Comparison of ENCODE assay signal across 7 mouse cellular contexts in genomic region chr2:20525879-20526593, GRCm38 (mm10).
A peak's percentile ranks its signal among the peaks of the same experiment; 100 is the strongest.
DNase-seq lines count a peak whose midpoint lies in the region; ATAC-seq and TF ChIP-seq lines count a peak whose summit lies in the region.

No protein-coding gene starts in this region.

- no peaks in the 10 kb centered on the region for H3K9me3 ChIP-seq in midbrain, embryonic 11.5 days (ENCODE audit: control insufficient read depth, low read length)
- H3K9me3 ChIP-seq in midbrain, embryonic 14.5 days (ENCODE audit: control insufficient read depth, low read length), result no peaks in the 10 kb centered on the region
- H3K9me3 ChIP-seq in embryonic facial prominence, embryonic 13.5 days, result no peaks in the 10 kb centered on the region
- no peaks in the 10 kb centered on the region for H3K9me3 ChIP-seq in kidney, postnatal 0 days (replicated peaks; ENCODE audit: low read length)
- H3K9me3 ChIP-seq in stomach, postnatal 0 days (ENCODE audit: control insufficient read depth, low read length), result no peaks in the 10 kb centered on the region

- no peaks in the 10 kb centered on the region for H3K36me3 ChIP-seq in midbrain, embryonic 11.5 days (ENCODE audit: control insufficient read depth, insufficient read depth, low read length)
- H3K36me3 ChIP-seq in midbrain, embryonic 14.5 days (ENCODE audit: control insufficient read depth, insufficient read depth, low read length), result no peaks in the 10 kb centered on the region
- H3K36me3 ChIP-seq in embryonic facial prominence, embryonic 13.5 days, result peaks cover 13% of the 10 kb centered on the region
- H3K36me3 ChIP-seq in kidney, postnatal 0 days (ENCODE audit: insufficient read depth, low read length), result peaks cover 13% of the 10 kb centered on the region
- peaks cover 7% of the 10 kb centered on the region; the same call in 1 of the 2 replicates for H3K36me3 ChIP-seq in stomach, postnatal 0 days (ENCODE audit: control insufficient read depth, insufficient read depth, low read length)

- no peaks in the 10 kb centered on the region; the same call in 1 of the 2 replicates for H3K4me1 ChIP-seq in midbrain, embryonic 11.5 days (ENCODE audit: control insufficient read depth, insufficient read depth, low read length)
- no peaks in the 10 kb centered on the region for H3K4me1 ChIP-seq in midbrain, embryonic 14.5 days (ENCODE audit: control insufficient read depth, insufficient read depth, low read length)
- H3K4me1 ChIP-seq in embryonic facial prominence, embryonic 13.5 days, result peaks cover 15% of the 10 kb centered on the region
- H3K4me1 ChIP-seq in kidney, postnatal 0 days (replicated peaks; ENCODE audit: insufficient read depth, low read length), result peaks cover 12% of the 10 kb centered on the region; the same call in 1 of the 2 replicates
- H3K4me1 ChIP-seq in stomach, postnatal 0 days (replicated peaks; ENCODE audit: control insufficient read depth, insufficient read depth), result 0 out of 2 replicates have a peak, but pooled peaks cover 4% of the 10 kb centered on the region

- TF ChIP-seq CTCF in kidney, postnatal 0 days (IDR thresholded peaks at IDR 0.05; ENCODE audit: low read depth), result peak; percentile 48
- TF ChIP-seq CTCF in stomach, postnatal 0 days (IDR thresholded peaks at IDR 0.05; ENCODE audit: low read depth), result peak; percentile 62; the same call in 1 of the 2 replicates

- DNase-seq in midbrain, embryonic 11.5 days (ENCODE audit: low spot score, missing footprints), result peak; percentile 85
- DNase-seq in midbrain, embryonic 14.5 days, result no peak
- DNase-seq in kidney, postnatal 0 days (ENCODE audit: low spot score), result peak; percentile 53
- DNase-seq in stomach, postnatal 0 days (ENCODE audit: low spot score), result peak; percentile 57
- DNase-seq in thymus, postnatal 10 days (ENCODE audit: low spot score in 2 of 2), result no peak
- DNase-seq in adipocyte (ENCODE audit: low spot score), result no peak

- H3K27ac ChIP-seq in midbrain, embryonic 11.5 days (ENCODE audit: low read depth, low read length), result no peak overlapping the region
- no peak overlapping the region for H3K27ac ChIP-seq in midbrain, embryonic 14.5 days (replicated peaks; ENCODE audit: low read depth, low read length)
- peak overlapping the region; percentile 48 for H3K27ac ChIP-seq in embryonic facial prominence, embryonic 13.5 days
- peak overlapping the region; percentile 59; the same call in 1 of the 2 replicates for H3K27ac ChIP-seq in kidney, postnatal 0 days
- H3K27ac ChIP-seq in stomach, postnatal 0 days (replicated peaks), result peak overlapping the region; percentile 73

- peak; percentile 55; the same call in 1 of the 2 replicates for ATAC-seq in midbrain, embryonic 11.5 days (ENCODE audit: low FRiP score)
- ATAC-seq in midbrain, embryonic 14.5 days (ENCODE audit: low FRiP score, low TSS enrichment), result no peak
- no peak for ATAC-seq in embryonic facial prominence, embryonic 13.5 days (ENCODE audit: insufficient number of reproducible peaks, insufficient read depth, low FRiP score, low TSS enrichment, low read depth)
- ATAC-seq in kidney, postnatal 0 days (replicated peaks; ENCODE audit: low FRiP score, low read depth), result 0 out of 2 replicates have a peak, but pooled peaks have one; percentile 49
- ATAC-seq in stomach, postnatal 0 days (ENCODE audit: low FRiP score, low TSS enrichment), result peak; percentile 95

- no peak overlapping the region for H3K4me2 ChIP-seq in midbrain, embryonic 11.5 days
- H3K4me2 ChIP-seq in midbrain, embryonic 14.5 days (ENCODE audit: low read length), result no peak overlapping the region
- no peak overlapping the region for H3K4me2 ChIP-seq in embryonic facial prominence, embryonic 13.5 days
- H3K4me2 ChIP-seq in kidney, postnatal 0 days (ENCODE audit: low read length), result no peak overlapping the region
- H3K4me2 ChIP-seq in stomach, postnatal 0 days (replicated peaks; ENCODE audit: low read depth), result no peak overlapping the region

- 20% methylated on average over 4 of the region's 4 CpGs for WGBS in midbrain, embryonic 11.5 days
- WGBS in midbrain, embryonic 14.5 days, result 20% methylated on average over 4 of the region's 4 CpGs
- WGBS in embryonic facial prominence, embryonic 13.5 days, result 21% methylated on average over 4 of the region's 4 CpGs
- WGBS in kidney, postnatal 0 days, result 19% methylated on average over 4 of the region's 4 CpGs
- WGBS in stomach, postnatal 0 days, result 19% methylated on average over 4 of the region's 4 CpGs

- no peak overlapping the region for H3K4me3 ChIP-seq in midbrain, embryonic 11.5 days (ENCODE audit: low read depth, low read length)
- no peak overlapping the region for H3K4me3 ChIP-seq in midbrain, embryonic 14.5 days (replicated peaks; ENCODE audit: low read depth, low read length)
- no peak overlapping the region for H3K4me3 ChIP-seq in embryonic facial prominence, embryonic 13.5 days
- H3K4me3 ChIP-seq in kidney, postnatal 0 days (replicated peaks; ENCODE audit: low read depth, low read length), result no peak overlapping the region
- no peak overlapping the region for H3K4me3 ChIP-seq in stomach, postnatal 0 days (ENCODE audit: low read depth, low read length)

- no peaks in the 10 kb centered on the region for H3K27me3 ChIP-seq in midbrain, embryonic 11.5 days (ENCODE audit: control insufficient read depth, insufficient read depth, low read length)
- peaks cover 3% of the 10 kb centered on the region; the same call in 1 of the 2 replicates for H3K27me3 ChIP-seq in midbrain, embryonic 14.5 days (ENCODE audit: control insufficient read depth, insufficient read depth, low read length)
- no peaks in the 10 kb centered on the region for H3K27me3 ChIP-seq in embryonic facial prominence, embryonic 13.5 days
- H3K27me3 ChIP-seq in kidney, postnatal 0 days (ENCODE audit: insufficient read depth, low read length), result no peaks in the 10 kb centered on the region
- no peaks in the 10 kb centered on the region for H3K27me3 ChIP-seq in stomach, postnatal 0 days (ENCODE audit: control insufficient read depth, insufficient read depth, low read length)

- no peak for TF ChIP-seq EP300 in stomach, postnatal 0 days (optimal IDR thresholded peaks at IDR 0.05)

- H3K9ac ChIP-seq in midbrain, embryonic 11.5 days (ENCODE audit: low read length), result no peak overlapping the region
- H3K9ac ChIP-seq in midbrain, embryonic 14.5 days (replicated peaks; ENCODE audit: low read length), result no peak overlapping the region
- H3K9ac ChIP-seq in embryonic facial prominence, embryonic 13.5 days, result no peak overlapping the region
- no peak overlapping the region for H3K9ac ChIP-seq in kidney, postnatal 0 days (ENCODE audit: low read depth, low read length)
- no peak overlapping the region for H3K9ac ChIP-seq in stomach, postnatal 0 days (ENCODE audit: low read length)

Comparison
In these comparisons a context has a peak if more than half of its experiments do, and no peak if none do; other contexts are left out.
1. ATAC-seq: peak in midbrain, embryonic 11.5 days (single experiment), kidney, postnatal 0 days (single experiment) and stomach, postnatal 0 days (single experiment); none in midbrain, embryonic 14.5 days (single experiment) and embryonic facial prominence, embryonic 13.5 days (single experiment).
2. DNase-seq: peak in midbrain, embryonic 11.5 days (single experiment), kidney, postnatal 0 days (single experiment) and stomach, postnatal 0 days (single experiment); none in midbrain, embryonic 14.5 days (single experiment), thymus, postnatal 10 days (0 of 2) and adipocyte (single experiment).
3. H3K27ac ChIP-seq: peak in embryonic facial prominence, embryonic 13.5 days (single experiment), kidney, postnatal 0 days (single experiment) and stomach, postnatal 0 days (single experiment); none in midbrain, embryonic 11.5 days (single experiment) and midbrain, embryonic 14.5 days (single experiment).